Mouse (Mus musculus) neural tube, embryonic 14.5 days (tissue): ENCODE measurements around the gene Trp53bp1. TPM values are rescaled to one million over a fixed set of nuclear protein-coding genes. Genes with fewer than 3 reads are reported as not detected.

ENCODE experiments used
- ATAC-seq: fragments of 200-750 bp; cut with Nextera tagmentation; 2 replicates; pipeline ENCODE4 v1.8.0; 2017; ENCODE audit warnings: low read depth, mild to moderate bottlenecking, moderate TSS enrichment, moderate library complexity
- H3K27ac ChIP-seq: fragments of 300-500 bp; sonication (generic); 2 replicates; pipeline ENCODE4 v1.5.1; 2014; ENCODE audit warnings: low read depth, mild to moderate bottlenecking, control low read depth, low read length, moderate library complexity, mixed read lengths
- H3K27me3 ChIP-seq: fragments of 300-500 bp; sonication (generic); 2 replicates; pipeline ENCODE4 v1.6.1; 2014; ENCODE audit warnings: low read length; ENCODE audit not compliant: control insufficient read depth, insufficient read depth
- H3K36me3 ChIP-seq: fragments of 300-500 bp; sonication (generic); 2 replicates; pipeline ENCODE4 v1.6.1; 2014; ENCODE audit warnings: low read length, mixed read lengths; ENCODE audit not compliant: control insufficient read depth, insufficient read depth
- H3K4me1 ChIP-seq: fragments of 300-500 bp; sonication (generic); 2 replicates; pipeline ENCODE4 v1.6.1; 2014; ENCODE audit warnings: low read length; ENCODE audit not compliant: control insufficient read depth, insufficient read depth
- H3K4me2 ChIP-seq: fragments of 300-500 bp; sonication (generic); 2 replicates; pipeline ENCODE4 v1.6.1; 2014; ENCODE audit warnings: mild to moderate bottlenecking, low read depth, low read length, control low read depth
- H3K4me3 ChIP-seq: fragments of 300-500 bp; sonication (generic); 2 replicates; pipeline ENCODE4 v1.5.1; 2014; ENCODE audit warnings: low read depth, low read length, control low read depth, mixed read lengths
- H3K9ac ChIP-seq: fragments of 300-500 bp; sonication (generic); replicated peaks from 2 replicates; pipeline ENCODE4 v1.6.1; 2014; ENCODE audit warnings: low read depth, mild to moderate bottlenecking, control low read depth, low read length, mixed read lengths
- H3K9me3 ChIP-seq: fragments of 300-500 bp; sonication (generic); 2 replicates; pipeline ENCODE4 v1.6.1; 2016; ENCODE audit warnings: low read length; ENCODE audit not compliant: control insufficient read depth
- WGBS: fragments of 180-500 bp; shearing (Covaris S2); extraction: QIAGEN DNeasy Blood & Tissue Kit; methylation state at CpG from one replicate; pipeline ENCODE4 v1.1.7; 2014; 5-methylcytosine and 5-hydroxymethylcytosine counted together
- polyA plus RNA-seq: library from polyadenylated mRNA; unstranded; fragments of >200 nt; fragmentation: Nextera tagmentation; extraction: Ambion mirVana; gene quantifications from 2 replicates; pipeline ENCODE4 v1.2.1, GENCODE M21; 2014

Gene Trp53bp1
- polyA plus RNA-seq, 1 experiment from 2014 or later: 185 TPM

GRCm38 (mm10) chr2:121271928-121272516 lies 815 bp upstream of the Trp53bp1 start:
- Histone ChIP-seq H3K4me2 (peak overlapping the region; percentile 54), H3K36me3 (peaks cover 14% of the 10 kb centered on the region; the same call in 1 of the 2 replicates), H3K4me1 (peaks cover 31% of the 10 kb centered on the region), H3K9ac (peak overlapping the region; percentile 74), H3K9me3 (no peaks in the 10 kb centered on the region), H3K27ac (peak overlapping the region; percentile 90), H3K4me3 (peak overlapping the region; percentile 68), H3K27me3 (no peaks in the 10 kb centered on the region)
- no peak for ATAC-seq
- WGBS: 16% methylated on average over 4 of the region's 4 CpGs

GRCm38 (mm10) chr2:121270521-121271235 lies 529 bp downstream of the Trp53bp1 start:
- no peaks in the 10 kb centered on the region for H3K9me3 ChIP-seq
- peak overlapping the region; percentile 68 for H3K4me3 ChIP-seq
- peak overlapping the region; percentile 74 for H3K9ac ChIP-seq
- peak overlapping the region; percentile 80 for H3K4me2 ChIP-seq
- WGBS: 2% methylated on average over 32 of the region's 35 CpGs
- ATAC-seq: peak; percentile 88
- H3K27me3 ChIP-seq: no peaks in the 10 kb centered on the region
- peaks cover 14% of the 10 kb centered on the region; the same call in 1 of the 2 replicates for H3K36me3 ChIP-seq
- H3K27ac ChIP-seq: peak overlapping the region; percentile 90
- H3K4me1 ChIP-seq: peaks cover 31% of the 10 kb centered on the region

GRCm38 (mm10) chr2:121268446-121268845 lies 2.8 kb downstream of the Trp53bp1 start:
- H3K27ac ChIP-seq: no peak overlapping the region
- 0 out of 2 replicates have a peak overlapping the region, but pooled peaks have one; percentile 0 for H3K4me3 ChIP-seq
- WGBS: 52% methylated on average over 8 of the region's 8 CpGs
- H3K9ac ChIP-seq: no peak overlapping the region
- peaks cover 31% of the 10 kb centered on the region for H3K4me1 ChIP-seq
- H3K4me2 ChIP-seq: peak overlapping the region; percentile 80; the same call in 1 of the 2 replicates
- H3K36me3 ChIP-seq: peaks cover 20% of the 10 kb centered on the region; the same call in 1 of the 2 replicates
- no peaks in the 10 kb centered on the region for H3K9me3 ChIP-seq
- no peaks in the 10 kb centered on the region for H3K27me3 ChIP-seq
- ATAC-seq: no peak

- H3K36me3 ChIP-seq: peaks cover 88% of the 10 kb centered on the region
- 96% methylated on average over 2 of the region's 2 CpGs for WGBS
These were observed 21.4 kb downstream of the Trp53bp1 start for GRCm38 (mm10) chr2:121249758-121250157.

GRCm38 (mm10) chr2:121244099-121244498 lies 27.1 kb downstream of the Trp53bp1 start:
- no peak overlapping the region for H3K4me2 ChIP-seq
- H3K4me1 ChIP-seq: no peaks in the 10 kb centered on the region
- peaks cover 60% of the 10 kb centered on the region for H3K36me3 ChIP-seq
- H3K27ac ChIP-seq: no peak overlapping the region
- H3K27me3 ChIP-seq: no peaks in the 10 kb centered on the region
- no peak overlapping the region for H3K9ac ChIP-seq
- no peak overlapping the region for H3K4me3 ChIP-seq
- ATAC-seq: no peak
- WGBS: 95% methylated on average over 5 of the region's 5 CpGs
- no peaks in the 10 kb centered on the region for H3K9me3 ChIP-seq

More at GRCm38 (mm10) chr2:121249758-121250157, 21.4 kb downstream of the Trp53bp1 start:
- Histone ChIP-seq H3K9me3 (no peaks in the 10 kb centered on the region), H3K4me1 (no peaks in the 10 kb centered on the region), H3K27ac (no peak overlapping the region), H3K4me3 (no peak overlapping the region), H3K9ac (no peak overlapping the region), H3K27me3 (no peaks in the 10 kb centered on the region), H3K4me2 (no peak overlapping the region)
- no peak for ATAC-seq

GRCm38 (mm10) chr2:121239426-121239825 lies 31.8 kb downstream of the Trp53bp1 start:
- WGBS: 86% methylated on average over 4 of the region's 4 CpGs
- Histone ChIP-seq H3K9me3 (no peaks in the 10 kb centered on the region), H3K4me1 (no peaks in the 10 kb centered on the region), H3K27me3 (no peaks in the 10 kb centered on the region), H3K36me3 (peaks cover 49% of the 10 kb centered on the region), H3K4me3 (no peak overlapping the region), H3K9ac (no peak overlapping the region), H3K4me2 (no peak overlapping the region), H3K27ac (no peak overlapping the region)
- no peak for ATAC-seq

GRCm38 (mm10) chr2:121235460-121236072 lies 35.6 kb downstream of the Trp53bp1 start:
- no peaks in the 10 kb centered on the region for H3K27me3 ChIP-seq
- H3K27ac ChIP-seq: no peak overlapping the region
- H3K4me3 ChIP-seq: no peak overlapping the region
- no peak for ATAC-seq
- no peak overlapping the region for H3K9ac ChIP-seq
- no peaks in the 10 kb centered on the region for H3K4me1 ChIP-seq
- peaks cover 59% of the 10 kb centered on the region for H3K36me3 ChIP-seq
- 94% methylated on average over 8 of the region's 8 CpGs for WGBS
- no peaks in the 10 kb centered on the region for H3K9me3 ChIP-seq
- no peak overlapping the region for H3K4me2 ChIP-seq

GRCm38 (mm10) chr2:121228135-121228534 lies 43.1 kb downstream of the Trp53bp1 start:
- no peak overlapping the region for H3K9ac ChIP-seq
- no peaks in the 10 kb centered on the region for H3K27me3 ChIP-seq
- H3K27ac ChIP-seq: no peak overlapping the region
- no peaks in the 10 kb centered on the region for H3K4me1 ChIP-seq
- no peak for ATAC-seq
- 98% methylated on average over 4 of the region's 4 CpGs for WGBS
- H3K36me3 ChIP-seq: peaks cover 63% of the 10 kb centered on the region
- H3K9me3 ChIP-seq: no peaks in the 10 kb centered on the region
- H3K4me3 ChIP-seq: no peak overlapping the region
- no peak overlapping the region for H3K4me2 ChIP-seq

- peaks cover 66% of the 10 kb centered on the region for H3K36me3 ChIP-seq
These were observed 48.2 kb downstream of the Trp53bp1 start for GRCm38 (mm10) chr2:121223010-121223409.

More at GRCm38 (mm10) chr2:121223010-121223409, 48.2 kb downstream of the Trp53bp1 start:
- Histone ChIP-seq H3K27me3 (no peaks in the 10 kb centered on the region), H3K9me3 (no peaks in the 10 kb centered on the region), H3K4me3 (no peak overlapping the region), H3K4me1 (no peaks in the 10 kb centered on the region), H3K9ac (no peak overlapping the region), H3K27ac (no peak overlapping the region), H3K4me2 (no peak overlapping the region)
- 84% methylated on average over 2 of the region's 2 CpGs for WGBS
- ATAC-seq: no peak
